Mouse (Mus musculus) left cerebral cortex, adult 8-10 months (tissue): ENCODE measurements around the gene Ggact. TPM values are rescaled to one million over a fixed set of nuclear protein-coding genes. Genes with fewer than 3 reads are reported as not detected.

Source experiments
- total RNA-seq, 4 experiments: library from RNA; stranded (reverse); gene quantifications; 2 replicates each; pipeline ENCODE4 v1.2.4; 2022

Ggact gene
- total RNA-seq, 4 experiments from 2014 or later = 33.0 to 39.9 (median 34.3) TPM

Other genes with a start within 250 kb of the Ggact start
- gene Tmtc4, start 70.3 kb upstream of the Ggact start, total RNA-seq = 10 to 100 TPM; 13.1 to 24.7 (median 20.6) TPM